In the genomic region with DNA sequence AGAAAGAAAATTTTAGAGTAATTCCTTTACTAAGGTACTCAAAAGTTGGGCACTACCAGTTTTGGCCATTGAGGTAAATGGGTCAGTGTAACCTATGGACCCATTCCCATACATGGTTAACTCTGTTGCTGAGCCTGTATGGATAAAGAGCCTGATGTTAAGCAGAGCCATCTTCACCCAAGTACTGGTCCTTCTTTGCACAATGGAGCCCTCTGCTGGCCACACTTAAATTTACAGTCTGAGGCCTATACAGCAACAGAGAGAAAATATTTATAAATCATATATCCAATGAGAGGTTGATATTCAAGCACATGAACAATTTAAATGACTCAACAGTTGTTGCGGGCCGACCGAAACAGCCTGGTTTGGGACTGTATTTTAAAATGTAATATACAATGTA, we compare ENCODE assay signal across 11 mouse cellular contexts. TPM values are rescaled to one million over a fixed set of nuclear protein-coding genes. Genes with fewer than 3 reads are reported as not detected.
A peak's percentile ranks its signal among the peaks of the same experiment; 100 is the strongest.
DNase-seq lines count a peak whose midpoint lies in the region; ATAC-seq lines count a peak whose summit lies in the region.
"Had no signal": no experiment of that assay in that cellular context is flagged by ENCODE, and none has a peak within 500 bp of the region (broad histone marks: within the 10 kb centered on the region; RNA-seq: fewer than 3 reads in every experiment).

No protein-coding gene starts in this region.

- ATAC-seq in forebrain, embryonic 11.5 days (replicated peaks; ENCODE audit: low FRiP score) = no peak
- no peak for ATAC-seq in forebrain, embryonic 13.5 days
- ATAC-seq in liver, embryonic 12.5 days = no peak
- ATAC-seq in embryonic facial prominence, embryonic 11.5 days (replicated peaks; ENCODE audit: insufficient number of reproducible peaks, low FRiP score, low TSS enrichment, low read depth) = no peak
- peak; percentile 72; the same call in 1 of the 2 replicates for ATAC-seq in neutrophil, adult 5-6 weeks (ENCODE audit: extremely low read depth, insufficient number of reproducible peaks, low FRiP score, poor library complexity, severe bottlenecking)

- H3K9ac ChIP-seq in forebrain, embryonic 11.5 days (ENCODE audit: low read length) = no peak overlapping the region
- no peak overlapping the region for H3K9ac ChIP-seq in forebrain, embryonic 13.5 days
- no peak overlapping the region for H3K9ac ChIP-seq in liver, embryonic 12.5 days
- H3K9ac ChIP-seq in embryonic facial prominence, embryonic 11.5 days (replicated peaks; ENCODE audit: low read length) = no peak overlapping the region
- H3K9ac ChIP-seq: stomach, embryonic 15.5 days had no signal

- H3K4me1 ChIP-seq in forebrain, embryonic 11.5 days (replicated peaks; ENCODE audit: control insufficient read depth, insufficient read depth, low read length) = no peaks in the 10 kb centered on the region
- H3K4me1 ChIP-seq in forebrain, embryonic 13.5 days = no peaks in the 10 kb centered on the region
- no peaks in the 10 kb centered on the region for H3K4me1 ChIP-seq in liver, embryonic 12.5 days
- H3K4me1 ChIP-seq in embryonic facial prominence, embryonic 11.5 days (ENCODE audit: control insufficient read depth, insufficient read depth, low read length) = no peaks in the 10 kb centered on the region
- H3K4me1 ChIP-seq: stomach, embryonic 15.5 days had no signal

- no peaks in the 10 kb centered on the region for H3K27me3 ChIP-seq in forebrain, embryonic 11.5 days (ENCODE audit: control insufficient read depth, insufficient read depth, low read length)
- H3K27me3 ChIP-seq in forebrain, embryonic 13.5 days = no peaks in the 10 kb centered on the region
- H3K27me3 ChIP-seq in liver, embryonic 12.5 days (replicated peaks) = no peaks in the 10 kb centered on the region
- no peaks in the 10 kb centered on the region for H3K27me3 ChIP-seq in embryonic facial prominence, embryonic 11.5 days (ENCODE audit: control insufficient read depth, insufficient read depth, low read length)
- H3K27me3 ChIP-seq: stomach, embryonic 15.5 days had no signal

- no peak overlapping the region for H3K4me2 ChIP-seq in forebrain, embryonic 11.5 days (ENCODE audit: low read depth, low read length, severe bottlenecking)
- H3K4me2 ChIP-seq in forebrain, embryonic 13.5 days = no peak overlapping the region
- no peak overlapping the region for H3K4me2 ChIP-seq in liver, embryonic 12.5 days
- H3K4me2 ChIP-seq in embryonic facial prominence, embryonic 11.5 days (ENCODE audit: low read depth, low read length) = no peak overlapping the region
- H3K4me2 ChIP-seq: stomach, embryonic 15.5 days had no signal

- 95% methylated on average over 3 of the region's 3 CpGs for WGBS in forebrain, embryonic 11.5 days
- 92% methylated on average over 3 of the region's 3 CpGs for WGBS in forebrain, embryonic 13.5 days
- 85% methylated on average over 3 of the region's 3 CpGs for WGBS in liver, embryonic 12.5 days (ENCODE audit: insufficient replicate concordance)
- 92% methylated on average over 3 of the region's 3 CpGs for WGBS in embryonic facial prominence, embryonic 11.5 days

- no peak overlapping the region for H3K4me3 ChIP-seq in forebrain, embryonic 11.5 days (ENCODE audit: low read depth, low read length)
- no peak overlapping the region for H3K4me3 ChIP-seq in forebrain, embryonic 13.5 days
- no peak overlapping the region for H3K4me3 ChIP-seq in liver, embryonic 12.5 days
- H3K4me3 ChIP-seq in embryonic facial prominence, embryonic 11.5 days (ENCODE audit: low read depth, low read length) = no peak overlapping the region
- H3K4me3 ChIP-seq: stomach, embryonic 15.5 days had no signal

- H3K36me3 ChIP-seq in forebrain, embryonic 11.5 days (ENCODE audit: control insufficient read depth, insufficient read depth, low read length) = no peaks in the 10 kb centered on the region
- no peaks in the 10 kb centered on the region for H3K36me3 ChIP-seq in forebrain, embryonic 13.5 days (ENCODE audit: poor library complexity, severe bottlenecking)
- no peaks in the 10 kb centered on the region for H3K36me3 ChIP-seq in liver, embryonic 12.5 days
- no peaks in the 10 kb centered on the region for H3K36me3 ChIP-seq in embryonic facial prominence, embryonic 11.5 days (replicated peaks; ENCODE audit: control insufficient read depth, insufficient read depth, low read depth, low read length)
- H3K36me3 ChIP-seq: stomach, embryonic 15.5 days had no signal

- H3K9me3 ChIP-seq in forebrain, embryonic 11.5 days (ENCODE audit: control insufficient read depth, low read length) = no peaks in the 10 kb centered on the region; the same call in 1 of the 2 replicates
- no peaks in the 10 kb centered on the region for H3K9me3 ChIP-seq in forebrain, embryonic 13.5 days (replicated peaks)
- H3K9me3 ChIP-seq in liver, embryonic 12.5 days (replicated peaks) = no peaks in the 10 kb centered on the region
- no peaks in the 10 kb centered on the region for H3K9me3 ChIP-seq in embryonic facial prominence, embryonic 11.5 days (replicated peaks; ENCODE audit: control insufficient read depth, low read length)
- H3K9me3 ChIP-seq: stomach, embryonic 15.5 days had no signal

- peak; percentile 60 for DNase-seq in forebrain, embryonic 11.5 days (ENCODE audit: low spot score)
- peak; percentile 37 for DNase-seq in liver
- peak; percentile 64 for DNase-seq in NIH3T3 (ENCODE audit: low read depth)
- peak; percentile 56 for DNase-seq in embryonic facial prominence, embryonic 11.5 days (ENCODE audit: low spot score)
- DNase-seq in yolk sac, embryonic 10.5 days (ENCODE audit: low spot score) = no peak

- no peak overlapping the region for H3K27ac ChIP-seq in forebrain, embryonic 11.5 days (ENCODE audit: low read depth, low read length)
- H3K27ac ChIP-seq in forebrain, embryonic 13.5 days = no peak overlapping the region
- no peak overlapping the region for H3K27ac ChIP-seq in liver, embryonic 12.5 days
- H3K27ac ChIP-seq in embryonic facial prominence, embryonic 11.5 days (replicated peaks; ENCODE audit: low read depth, low read length) = no peak overlapping the region
- H3K27ac ChIP-seq: stomach, embryonic 15.5 days had no signal

RNA-seq across cellular contexts. Expression of a gene that starts 16.4 kb away (rescaled TPM):
- polyA plus RNA-seq in forebrain, embryonic 11.5 days (2014; fragmentation: Nextera tagmentation; extraction: Ambion mirVana) = not detected in 2 replicates
- polyA plus RNA-seq in forebrain, embryonic 13.5 days (2015; fragmentation: Nextera tagmentation; extraction: Ambion mirVana) = not detected in 2 replicates
- not detected in 2 replicates for polyA plus RNA-seq in liver, embryonic 12.5 days (2016; fragmentation: Nextera tagmentation; extraction: Ambion mirVana)
- not detected in 2 replicates for polyA plus RNA-seq in embryonic facial prominence, embryonic 11.5 days (2014; fragmentation: Nextera tagmentation; extraction: Ambion mirVana)
- not detected in 2 replicates for total RNA-seq in neutrophil, adult 5-6 weeks (2017)
- polyA plus RNA-seq: heart, embryonic 14.5 days; lung, embryonic 16.5 days; stomach, embryonic 15.5 days had no signal

RNA-seq across cellular contexts. Expression of a gene that starts 32.4 kb away (rescaled TPM):
- polyA plus RNA-seq in forebrain, embryonic 11.5 days (2014; fragmentation: Nextera tagmentation; extraction: Ambion mirVana) = not detected in 2 replicates
- polyA plus RNA-seq in forebrain, embryonic 13.5 days (2015; fragmentation: Nextera tagmentation; extraction: Ambion mirVana) = not detected in 2 replicates
- not detected in 2 replicates for polyA plus RNA-seq in liver, embryonic 12.5 days (2016; fragmentation: Nextera tagmentation; extraction: Ambion mirVana)
- not detected in 2 replicates for polyA plus RNA-seq in embryonic facial prominence, embryonic 11.5 days (2014; fragmentation: Nextera tagmentation; extraction: Ambion mirVana)
- not detected in 2 replicates for total RNA-seq in neutrophil, adult 5-6 weeks (2017)
- polyA plus RNA-seq: heart, embryonic 14.5 days; lung, embryonic 16.5 days; stomach, embryonic 15.5 days had no signal

RNA-seq across cellular contexts. Expression of a gene that starts 39.9 kb away (rescaled TPM):
- 0.31 and 0.32 TPM in 2 replicates for polyA plus RNA-seq in forebrain, embryonic 11.5 days (2014; fragmentation: Nextera tagmentation; extraction: Ambion mirVana)
- polyA plus RNA-seq in forebrain, embryonic 13.5 days (2015; fragmentation: Nextera tagmentation; extraction: Ambion mirVana) = not detected in 2 replicates
- 12.1 and 14.1 TPM in 2 replicates for polyA plus RNA-seq in liver, embryonic 12.5 days (2016; fragmentation: Nextera tagmentation; extraction: Ambion mirVana)
- 0.32 and 0.79 TPM in 2 replicates for polyA plus RNA-seq in embryonic facial prominence, embryonic 11.5 days (2014; fragmentation: Nextera tagmentation; extraction: Ambion mirVana)
- 327 and 410 TPM in 2 replicates for total RNA-seq in neutrophil, adult 5-6 weeks (2017)

RNA-seq across cellular contexts. Expression of a gene that starts 54.0 kb away (rescaled TPM):
- not detected in 2 replicates for polyA plus RNA-seq in forebrain, embryonic 11.5 days (2014; fragmentation: Nextera tagmentation; extraction: Ambion mirVana)
- not detected in 2 replicates for polyA plus RNA-seq in forebrain, embryonic 13.5 days (2015; fragmentation: Nextera tagmentation; extraction: Ambion mirVana)
- not detected in 2 replicates for polyA plus RNA-seq in liver, embryonic 12.5 days (2016; fragmentation: Nextera tagmentation; extraction: Ambion mirVana)
- polyA plus RNA-seq in embryonic facial prominence, embryonic 11.5 days (2014; fragmentation: Nextera tagmentation; extraction: Ambion mirVana) = not detected in 2 replicates
- total RNA-seq in neutrophil, adult 5-6 weeks (2017) = 0.37 and 0.47 TPM in 2 replicates

RNA-seq across cellular contexts. Expression of a gene that starts 56.0 kb away (rescaled TPM):
- polyA plus RNA-seq in forebrain, embryonic 11.5 days (2014; fragmentation: Nextera tagmentation; extraction: Ambion mirVana) = not detected in 2 replicates
- 0.15 and 0.45 TPM in 2 replicates for polyA plus RNA-seq in forebrain, embryonic 13.5 days (2015; fragmentation: Nextera tagmentation; extraction: Ambion mirVana)
- 0.28 and 0.41 TPM in 2 replicates for polyA plus RNA-seq in liver, embryonic 12.5 days (2016; fragmentation: Nextera tagmentation; extraction: Ambion mirVana)
- polyA plus RNA-seq in embryonic facial prominence, embryonic 11.5 days (2014; fragmentation: Nextera tagmentation; extraction: Ambion mirVana) = 1.2 and 1.3 TPM in 2 replicates
- 0.12 TPM in 1 of 2 replicates, not detected in the other for total RNA-seq in neutrophil, adult 5-6 weeks (2017)
